34 mouse cellular contexts compared by ENCODE assay signal in genomic region chrX:13226429-13226828, GRCm38 (mm10).
"Had no signal": no experiment of that assay in that cellular context is flagged by ENCODE, and none has a peak within 500 bp of the region (broad histone marks: within the 10 kb centered on the region; RNA-seq: fewer than 3 reads in every experiment).

No protein-coding gene starts in this region.

- H3K4me3 ChIP-seq: heart, embryonic 10.5 days; heart, embryonic 12.5 days; heart, embryonic 13.5 days; heart, embryonic 15.5 days; hindbrain, embryonic 10.5 days; hindbrain, embryonic 12.5 days; hindbrain, embryonic 13.5 days; hindbrain, embryonic 15.5 days; intestine, embryonic 15.5 days; kidney, embryonic 15.5 days; layer of hippocampus, adult 2 months had no signal

- H3K4me1 ChIP-seq: heart, embryonic 12.5 days; hindbrain, embryonic 12.5 days; intestine, embryonic 15.5 days had no signal

- DNase-seq: heart, postnatal 10 days; heart, postnatal 14 days; heart, postnatal 36 days; heart, postnatal 4 days; kidney, adult 11 months; kidney, adult 18-20 months; kidney, adult 2 months; kidney, adult 8-10 months; kidney, adult 9 months; kidney, postnatal 10 days; kidney, postnatal 14 days; kidney, postnatal 25 days; kidney, postnatal 36 days; kidney, postnatal 4 days; layer of hippocampus, postnatal 36 days had no signal

- ATAC-seq: hindbrain, embryonic 16.5 days; hindbrain, postnatal 0 days; inflammation-experienced regulatory T-cells, adult 6 months; intestine, embryonic 15.5 days; intestine, embryonic 16.5 days; intestine, postnatal 0 days had no signal

- H3K27ac ChIP-seq: heart, embryonic 10.5 days; heart, embryonic 13.5 days; heart, embryonic 15.5 days; hindbrain, embryonic 10.5 days; hindbrain, embryonic 12.5 days; hindbrain, embryonic 13.5 days; hindbrain, embryonic 14.5 days; hindbrain, embryonic 15.5 days; hindbrain, postnatal 0 days; intestine, embryonic 15.5 days; kidney, embryonic 15.5 days; kidney, postnatal 0 days; layer of hippocampus, adult 2 months had no signal

- H3K36me3 ChIP-seq: heart, embryonic 10.5 days; heart, embryonic 12.5 days; heart, embryonic 13.5 days; heart, embryonic 15.5 days; hindbrain, embryonic 10.5 days; hindbrain, embryonic 12.5 days; hindbrain, embryonic 13.5 days; hindbrain, embryonic 15.5 days; intestine, embryonic 15.5 days; kidney, embryonic 15.5 days had no signal

- H3K27me3 ChIP-seq: hindbrain, embryonic 15.5 days; intestine, embryonic 15.5 days had no signal

- H3K9me3 ChIP-seq: heart, embryonic 10.5 days; heart, embryonic 12.5 days; heart, embryonic 13.5 days; heart, embryonic 15.5 days; hindbrain, embryonic 10.5 days; hindbrain, embryonic 12.5 days; hindbrain, embryonic 13.5 days; hindbrain, embryonic 15.5 days; intestine, embryonic 15.5 days; kidney, embryonic 15.5 days had no signal

- H3K4me2 ChIP-seq: heart, embryonic 11.5 days; heart, embryonic 12.5 days; heart, embryonic 13.5 days; heart, embryonic 15.5 days; hindbrain, embryonic 12.5 days; hindbrain, embryonic 13.5 days; hindbrain, embryonic 14.5 days; hindbrain, embryonic 15.5 days; intestine, embryonic 15.5 days; kidney, embryonic 15.5 days had no signal

- H3K9ac ChIP-seq: heart, embryonic 12.5 days; heart, embryonic 13.5 days; heart, embryonic 15.5 days; hindbrain, embryonic 12.5 days; hindbrain, embryonic 13.5 days; hindbrain, embryonic 14.5 days; hindbrain, embryonic 15.5 days; intestine, embryonic 15.5 days; kidney, embryonic 15.5 days had no signal
